Mouse (Mus musculus) retina, adult 2 months (tissue): Measurements from ENCODE around the gene Caskin1.

Source experiments
- DNase-seq: peaks from one replicate; pipeline ENCODE4 v3.0.0-alpha.2; 2012; ENCODE audit warnings: low read depth, low spot score

Gene Caskin1

GRCm38 (mm10) chr17:24531064-24531463, 42.7 kb downstream of the Caskin1 start:
- no peak for DNase-seq

GRCm38 (mm10) chr17:24532045-24532444, 43.6 kb downstream of the Caskin1 start:
- DNase-seq = no peak

GRCm38 (mm10) chr17:24533099-24533992, 44.9 kb downstream of the Caskin1 start:
- peak; percentile 68 for DNase-seq

- no peak for DNase-seq
Observed at GRCm38 (mm10) chr17:24534160-24534718, 45.8 kb downstream of the Caskin1 start, which contains the start of gene Rab26. Gene Rab26, minus strand, starts transcription at chr17:24534210.

- DNase-seq = no peak
Observed at GRCm38 (mm10) chr17:24535300-24535699, 46.9 kb downstream of the Caskin1 start.

GRCm38 (mm10) chr17:24537536-24537935, 49.1 kb downstream of the Caskin1 start:
- DNase-seq = no peak

- DNase-seq = no peak
Observed at GRCm38 (mm10) chr17:24538950-24539349, 50.5 kb downstream of the Caskin1 start.

- DNase-seq = no peak
Observed at GRCm38 (mm10) chr17:24540375-24540774, 52.0 kb downstream of the Caskin1 start.

GRCm38 (mm10) chr17:24544613-24545012, 56.2 kb downstream of the Caskin1 start:
- DNase-seq = no peak

GRCm38 (mm10) chr17:24545247-24545646, 56.8 kb downstream of the Caskin1 start:
- no peak for DNase-seq

- DNase-seq = no peak
Observed at GRCm38 (mm10) chr17:24546234-24546633, 57.8 kb downstream of the Caskin1 start.

- no peak for DNase-seq
Observed at GRCm38 (mm10) chr17:24548435-24548834, 60.0 kb downstream of the Caskin1 start.

- no peak for DNase-seq
Observed at GRCm38 (mm10) chr17:24548921-24549617, 60.7 kb downstream of the Caskin1 start.

- DNase-seq = peak; percentile 100
Observed at GRCm38 (mm10) chr17:24549618-24550415, 61.4 kb downstream of the Caskin1 start, which contains the start of gene Pkd1. Gene Pkd1, plus strand, starts transcription at chr17:24549834.

GRCm38 (mm10) chr17:24550416-24551049, 62.1 kb downstream of the Caskin1 start:
- no peak for DNase-seq

- DNase-seq = no peak
Observed at GRCm38 (mm10) chr17:24551050-24551444, 62.6 kb downstream of the Caskin1 start.

- DNase-seq = no peak
Observed at GRCm38 (mm10) chr17:24557091-24557490, 68.7 kb downstream of the Caskin1 start.
